Mouse (Mus musculus) left cerebral cortex, adult 11 months (tissue): ENCODE measurements around the gene Itpk1.

Source experiments
- DNase-seq: peaks from one replicate; pipeline ENCODE4 v3.0.0; 2022; ENCODE audit warnings: low spot score

The Itpk1 gene

GRCm38 (mm10) chr12:102623827-102624226 is 80.9 kb downstream of the Itpk1 start:
- DNase-seq: no peak

- DNase-seq: no peak
These were observed 82.4 kb downstream of the Itpk1 start for GRCm38 (mm10) chr12:102622302-102622842.

DNA sequence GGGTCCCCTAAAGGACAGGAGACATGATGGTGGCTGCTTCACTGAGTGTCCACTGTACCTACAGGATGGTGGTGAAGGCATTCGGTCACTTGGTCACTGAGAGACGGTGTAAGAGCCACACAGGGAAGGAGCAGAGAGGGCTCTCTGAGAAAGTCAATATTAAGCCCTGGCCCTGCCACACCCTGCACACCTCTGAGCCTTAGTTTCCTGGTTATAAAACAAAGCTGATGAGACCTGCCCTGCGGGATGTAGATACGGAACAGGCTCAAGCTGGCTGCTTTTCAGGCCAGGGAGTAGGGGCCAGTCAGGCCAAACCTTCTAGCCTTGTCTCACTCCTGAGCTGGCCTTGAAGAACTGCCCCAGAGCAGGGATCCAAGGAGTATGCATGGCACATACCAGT is 82.9 kb downstream of the Itpk1 start:
- DNase-seq: no peak

DNA sequence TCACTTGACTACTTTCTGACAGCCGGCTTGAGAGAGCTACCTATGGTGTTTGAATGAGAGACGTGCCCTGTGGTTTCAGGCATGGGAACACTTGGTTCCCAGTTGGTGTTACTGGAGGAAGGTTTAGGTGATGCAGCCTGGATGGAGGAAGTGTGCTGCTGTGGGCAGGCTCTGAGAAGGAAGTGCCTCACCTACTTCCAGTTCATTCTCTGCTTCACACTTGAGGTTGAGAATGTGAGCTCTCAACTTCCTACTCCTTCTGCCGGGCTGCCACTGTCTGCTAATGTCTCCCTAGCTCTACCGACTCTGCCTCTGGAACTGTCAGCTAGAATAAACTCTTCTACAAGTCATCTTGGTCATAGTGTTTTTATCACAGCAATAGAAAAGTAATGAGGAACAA is 83.5 kb downstream of the Itpk1 start:
- no peak for DNase-seq

- DNase-seq: no peak
These were observed 84.8 kb downstream of the Itpk1 start for GRCm38 (mm10) chr12:102619908-102620307.

DNA sequence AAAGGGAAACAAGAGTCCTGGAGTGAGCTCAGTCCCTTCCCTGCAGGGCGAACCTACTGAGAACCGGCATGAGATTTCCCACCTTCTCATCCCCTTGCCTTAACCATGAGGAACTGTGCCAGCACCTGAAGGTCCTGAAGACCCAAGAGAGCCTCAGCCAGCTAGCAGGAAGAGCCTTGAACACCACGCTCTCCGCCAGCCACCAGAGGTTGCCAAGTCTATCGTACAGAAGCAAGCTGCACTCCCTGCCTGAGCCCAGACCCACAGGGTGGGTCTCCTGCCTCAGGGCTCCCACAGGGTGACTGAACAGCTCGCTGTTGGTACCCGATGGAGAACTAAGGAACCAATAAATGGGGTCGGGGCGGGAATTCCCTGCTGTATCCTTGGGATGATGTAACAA is 86.6 kb downstream of the Itpk1 start:
- DNase-seq: no peak

DNA sequence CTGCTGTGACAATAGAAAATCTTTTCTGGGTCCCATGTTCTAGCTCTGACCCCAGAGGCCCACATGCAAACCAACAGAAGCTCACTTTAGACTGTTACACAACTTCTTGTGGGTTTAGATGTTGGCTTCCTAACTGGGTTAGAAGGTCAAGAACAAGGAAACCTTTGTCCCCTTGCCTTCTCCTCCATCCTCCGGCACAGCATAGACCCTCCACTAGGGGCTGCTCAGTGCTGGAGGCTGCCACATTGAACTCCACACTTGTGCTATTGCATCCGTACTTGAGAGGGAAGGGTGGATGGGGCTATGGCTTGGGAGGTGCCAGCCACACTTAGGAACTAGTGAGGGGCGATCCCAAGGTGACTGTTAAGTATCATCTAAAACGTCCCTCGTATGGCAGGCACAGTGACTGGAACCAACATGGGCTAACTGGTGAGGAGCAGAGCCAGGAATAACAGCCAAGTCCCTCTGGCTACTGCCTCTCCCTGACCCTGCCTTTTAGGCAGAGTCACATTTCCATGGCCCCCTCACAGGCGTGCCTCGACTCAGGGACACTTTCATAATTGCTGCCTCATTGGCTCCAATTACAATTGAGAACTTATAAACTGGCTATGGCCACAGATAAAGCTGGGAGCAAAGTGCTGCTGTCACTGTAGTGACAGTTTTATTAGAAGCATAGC is 87.7 kb downstream of the Itpk1 start:
- DNase-seq: no peak

DNA sequence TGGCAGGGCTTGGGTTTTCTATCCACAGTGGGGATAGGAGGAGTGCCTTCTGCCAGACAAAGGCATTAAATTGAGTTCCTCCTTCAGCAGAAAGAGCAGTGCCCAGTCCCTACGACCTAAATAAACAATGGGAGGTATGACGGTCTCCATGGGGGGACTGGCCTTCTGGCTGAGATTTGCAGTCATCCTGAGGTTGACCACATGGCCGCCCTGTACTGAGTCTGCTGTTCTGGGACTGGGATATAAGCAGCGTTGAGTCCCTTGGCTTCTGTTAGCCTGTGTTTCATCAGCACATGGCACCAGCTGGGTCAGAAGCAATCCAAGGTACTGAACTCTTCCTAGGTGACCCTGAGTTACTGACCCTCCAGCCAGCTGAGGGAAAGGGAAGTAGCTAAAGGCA is 88.5 kb downstream of the Itpk1 start:
- DNase-seq: no peak

GRCm38 (mm10) chr12:102613411-102613810 is 91.3 kb downstream of the Itpk1 start:
- DNase-seq: no peak

GRCm38 (mm10) chr12:102612431-102612830 is 92.3 kb downstream of the Itpk1 start:
- no peak for DNase-seq

DNA sequence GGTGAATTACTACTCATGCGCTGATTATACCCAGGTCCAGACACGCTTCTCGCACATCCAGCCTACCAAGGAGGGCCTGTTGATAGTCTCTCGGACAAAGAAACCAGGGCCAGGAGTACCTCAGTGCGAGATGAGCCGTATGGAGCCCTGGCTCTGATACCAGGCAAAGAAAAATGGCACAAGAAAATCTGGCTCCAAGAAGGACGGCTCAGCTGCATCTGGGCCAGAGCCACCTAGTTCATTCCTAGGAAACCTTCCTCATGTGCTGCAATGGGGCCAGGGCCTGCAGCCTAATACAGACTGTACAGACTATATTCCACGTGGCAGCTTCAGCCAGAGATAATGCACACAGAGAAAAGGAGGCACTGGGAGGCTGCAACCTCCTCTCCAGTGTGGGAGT is 93.8 kb downstream of the Itpk1 start:
- no peak for DNase-seq

DNA sequence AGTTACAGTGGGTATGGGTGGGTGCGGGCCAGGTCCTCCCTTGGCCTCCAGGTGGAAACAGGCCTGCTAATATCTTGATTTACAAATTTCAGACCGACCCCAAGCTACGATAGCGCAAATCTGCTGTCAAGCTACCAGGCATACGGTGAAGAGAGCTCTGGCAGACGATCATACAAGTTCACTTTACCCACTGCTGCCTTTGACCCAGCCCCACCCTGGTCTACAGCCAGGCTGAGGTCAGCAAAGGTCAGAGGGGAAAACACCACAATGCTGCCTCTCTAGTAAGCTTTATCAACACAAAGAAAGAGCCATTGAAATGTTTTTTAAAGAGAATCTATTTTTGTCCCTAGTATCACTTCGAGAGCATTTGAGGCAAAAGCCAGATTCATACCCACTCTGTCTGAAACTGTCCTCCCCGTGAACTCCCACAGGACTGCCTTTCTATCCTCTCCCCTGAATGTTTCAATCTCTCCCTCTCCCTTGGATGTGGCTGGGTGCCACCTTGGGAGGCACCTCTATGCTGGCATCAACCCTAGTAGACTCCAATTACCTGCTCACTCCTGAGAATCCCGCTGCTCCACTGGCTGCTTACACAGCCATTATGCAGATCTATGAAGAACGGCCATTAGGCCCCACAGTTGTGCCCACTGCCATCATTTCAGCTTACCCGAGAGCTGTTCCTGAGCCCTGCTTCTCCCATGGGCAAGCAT is 96.8 kb downstream of the Itpk1 start:
- no peak for DNase-seq

GRCm38 (mm10) chr12:102607066-102607465 is 97.7 kb downstream of the Itpk1 start:
- DNase-seq: no peak

DNA sequence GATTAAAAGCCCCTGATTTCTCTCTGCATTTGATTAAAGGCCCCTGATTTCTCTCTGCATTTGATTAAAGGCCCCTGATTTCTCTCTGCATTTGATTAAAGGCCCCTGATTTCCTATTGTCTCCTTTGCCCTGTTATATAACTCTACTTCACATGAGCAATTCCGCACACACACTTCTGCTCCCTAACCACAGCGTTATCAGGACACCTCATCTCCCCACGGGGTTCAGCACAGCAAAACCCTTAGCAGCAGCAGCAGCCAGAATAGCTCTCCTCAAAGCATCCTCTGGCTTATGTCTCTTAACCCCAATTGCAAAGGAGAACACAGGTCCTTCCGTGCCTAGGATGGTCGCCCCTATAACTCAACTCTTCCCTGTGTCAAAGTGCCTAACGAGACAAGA is 99.1 kb downstream of the Itpk1 start:
- no peak for DNase-seq

DNA sequence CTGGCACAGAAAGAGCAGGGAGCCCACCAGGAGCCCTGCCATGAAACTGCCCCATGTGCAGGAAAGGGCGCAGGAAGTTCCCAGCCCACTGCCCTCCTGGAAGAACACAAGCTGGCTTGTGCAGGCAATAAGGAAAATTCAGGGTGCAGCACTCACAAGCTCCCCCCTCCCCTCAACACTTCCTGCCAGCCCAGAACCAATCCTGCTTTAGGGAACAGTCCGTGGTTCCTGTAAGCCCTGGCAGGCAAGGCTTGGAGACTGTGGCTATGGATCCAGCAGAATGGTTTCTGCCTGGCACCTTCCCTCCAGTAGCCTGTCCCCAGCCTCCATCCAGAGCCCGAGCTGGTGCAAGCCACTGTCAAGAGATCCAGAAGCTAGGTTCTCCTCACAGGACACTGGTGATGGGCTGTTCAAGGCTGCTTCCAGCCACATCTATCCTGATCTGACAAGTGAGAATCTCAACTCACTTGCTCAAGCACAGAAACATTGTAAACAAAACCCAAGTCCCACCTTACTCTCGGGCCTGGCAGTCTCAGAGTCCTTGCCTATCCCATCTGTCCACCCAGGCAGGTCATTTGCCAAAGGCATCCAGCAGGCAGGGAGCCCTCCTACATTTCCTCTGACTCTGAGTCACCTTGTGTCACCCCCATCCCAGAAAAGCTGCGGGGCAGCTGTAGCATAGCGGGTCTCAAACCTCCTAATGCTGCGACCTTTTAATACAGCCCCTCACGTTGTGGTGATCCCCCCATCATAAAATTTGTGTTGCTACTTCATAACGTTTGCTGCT is 102.3 kb downstream of the Itpk1 start:
- DNase-seq: no peak

GRCm38 (mm10) chr12:102601847-102602246 is 102.9 kb downstream of the Itpk1 start:
- DNase-seq: no peak

DNA sequence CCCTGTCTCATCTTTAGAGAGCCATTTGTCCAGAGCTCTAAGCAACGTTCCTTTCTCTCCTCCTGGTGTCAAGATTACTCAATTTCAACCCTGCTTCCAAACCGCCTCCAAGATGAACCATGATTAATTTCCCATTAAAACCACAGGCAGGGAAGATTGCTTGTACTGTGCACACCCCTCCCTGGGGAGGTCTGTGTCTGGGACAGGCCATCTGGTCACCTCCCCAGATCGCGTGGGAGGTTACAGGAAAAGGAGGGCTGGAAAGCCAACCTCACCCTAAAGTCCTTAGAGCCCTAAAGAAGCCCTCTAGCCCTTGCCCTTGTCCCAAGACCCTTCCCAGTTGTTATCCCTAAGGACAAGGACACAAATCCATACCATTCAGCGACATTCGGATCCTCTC is 104.4 kb downstream of the Itpk1 start:
- DNase-seq: no peak

GRCm38 (mm10) chr12:102599801-102600200 is 104.9 kb downstream of the Itpk1 start:
- no peak for DNase-seq

- no peak for DNase-seq
These were observed 106.2 kb downstream of the Itpk1 start for GRCm38 (mm10) chr12:102598535-102598934.

GRCm38 (mm10) chr12:102597466-102597865 is 107.3 kb downstream of the Itpk1 start:
- no peak for DNase-seq

DNA sequence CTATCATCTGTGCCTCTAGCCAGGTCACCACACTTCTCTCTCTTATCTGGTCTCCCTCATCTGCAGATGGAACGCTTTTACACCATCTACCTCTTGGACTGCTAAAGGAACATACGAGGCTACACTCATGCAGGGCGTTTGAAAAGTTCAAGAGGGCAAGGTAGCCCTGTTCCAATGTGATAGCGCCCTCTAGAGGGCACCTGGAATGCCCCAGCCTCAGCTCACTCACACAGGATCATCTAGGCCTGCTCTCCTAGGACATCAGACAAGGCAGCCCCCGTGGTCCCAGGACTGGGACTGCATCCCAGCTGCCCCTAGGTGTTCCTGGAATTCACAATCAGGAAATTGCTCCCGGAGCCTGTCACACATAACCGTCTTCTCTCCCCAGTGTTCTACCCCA is 108.3 kb downstream of the Itpk1 start:
- DNase-seq: no peak

- DNase-seq: no peak
These were observed 110.1 kb downstream of the Itpk1 start for GRCm38 (mm10) chr12:102594627-102595026.

- no peak for DNase-seq
These were observed 111.0 kb downstream of the Itpk1 start for GRCm38 (mm10) chr12:102593699-102594098.
